Mouse (Mus musculus) spleen, postnatal 36 days (tissue): ENCODE data around the gene Ippk.

Experiments
- DNase-seq, 2 experiments: peaks; one replicate each; pipeline ENCODE4 v3.0.0; 2022; ENCODE audit warnings: low spot score in 2 of 2, mixed read lengths in 1 of 2

Gene Ippk

DNA sequence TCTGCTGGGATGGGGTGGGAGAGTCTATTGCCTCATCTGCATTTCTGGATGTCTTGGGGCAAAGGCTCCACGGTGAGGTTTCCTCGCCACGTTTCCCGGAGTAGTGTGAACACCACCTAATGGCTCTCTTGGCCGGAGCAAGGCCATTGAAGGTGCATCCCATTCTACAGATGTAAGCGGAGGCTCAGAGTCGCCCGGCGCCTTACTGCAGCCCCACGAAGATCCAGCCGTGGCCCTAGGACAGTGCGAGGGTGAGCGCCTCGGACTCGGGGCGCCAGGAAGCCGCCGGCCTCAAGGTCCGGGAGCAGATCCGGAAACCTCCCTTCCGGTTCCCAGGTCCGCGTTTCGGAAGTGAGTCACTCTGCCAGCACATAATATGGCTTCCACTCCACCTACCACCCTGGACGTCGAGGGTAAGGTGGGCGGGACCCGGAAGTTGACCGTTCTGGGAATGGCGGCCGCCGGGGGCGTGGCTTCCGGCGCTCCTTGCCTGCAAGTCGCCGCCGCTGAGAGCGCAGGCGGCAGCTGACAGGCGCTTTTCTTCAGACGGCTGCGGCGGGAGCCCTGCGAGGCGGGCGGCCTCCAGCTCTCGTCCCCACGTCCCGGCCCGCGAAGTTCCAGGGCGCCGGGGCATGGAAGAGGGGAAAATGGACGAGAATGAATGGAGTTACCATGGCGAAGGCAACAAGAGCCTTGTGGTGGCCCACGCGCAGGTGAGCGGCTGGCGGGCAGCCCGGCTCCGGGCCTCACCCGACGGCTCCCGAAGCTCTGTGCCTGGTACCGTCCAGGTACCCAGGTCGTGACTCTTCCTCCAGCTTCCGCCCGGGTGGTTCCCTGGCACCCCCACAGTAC lies at the start of gene Ippk:
Ippk (plus strand) TSS at position 496 of the 852 bp plus-strand sequence.
- peak; percentile 98 to 99 for DNase-seq

DNA sequence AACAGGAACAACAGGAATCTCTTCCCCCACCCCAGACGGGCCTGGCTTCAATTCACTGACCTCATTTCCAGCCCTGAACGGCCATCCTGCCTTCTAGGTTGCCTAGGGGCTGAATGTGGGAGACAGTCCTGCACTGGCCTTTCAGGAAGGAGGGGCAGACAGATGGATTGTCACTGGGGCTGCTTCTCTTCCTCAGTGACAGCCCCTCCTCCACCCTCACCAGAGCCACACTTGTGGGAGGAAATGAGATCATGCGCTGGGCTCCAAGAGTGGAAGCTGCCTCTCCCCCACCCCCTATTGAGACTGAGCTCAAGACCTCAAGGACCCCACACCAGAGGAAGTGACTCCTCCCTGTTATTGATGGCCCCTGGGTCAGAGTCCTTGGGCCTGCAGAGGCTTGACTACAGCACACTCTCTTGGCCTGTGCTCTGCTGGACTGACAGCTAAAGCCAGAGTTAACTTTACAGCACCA lies 49.6 kb upstream of the Ippk start:
- peak; percentile 61 to 67 for DNase-seq

DNA sequence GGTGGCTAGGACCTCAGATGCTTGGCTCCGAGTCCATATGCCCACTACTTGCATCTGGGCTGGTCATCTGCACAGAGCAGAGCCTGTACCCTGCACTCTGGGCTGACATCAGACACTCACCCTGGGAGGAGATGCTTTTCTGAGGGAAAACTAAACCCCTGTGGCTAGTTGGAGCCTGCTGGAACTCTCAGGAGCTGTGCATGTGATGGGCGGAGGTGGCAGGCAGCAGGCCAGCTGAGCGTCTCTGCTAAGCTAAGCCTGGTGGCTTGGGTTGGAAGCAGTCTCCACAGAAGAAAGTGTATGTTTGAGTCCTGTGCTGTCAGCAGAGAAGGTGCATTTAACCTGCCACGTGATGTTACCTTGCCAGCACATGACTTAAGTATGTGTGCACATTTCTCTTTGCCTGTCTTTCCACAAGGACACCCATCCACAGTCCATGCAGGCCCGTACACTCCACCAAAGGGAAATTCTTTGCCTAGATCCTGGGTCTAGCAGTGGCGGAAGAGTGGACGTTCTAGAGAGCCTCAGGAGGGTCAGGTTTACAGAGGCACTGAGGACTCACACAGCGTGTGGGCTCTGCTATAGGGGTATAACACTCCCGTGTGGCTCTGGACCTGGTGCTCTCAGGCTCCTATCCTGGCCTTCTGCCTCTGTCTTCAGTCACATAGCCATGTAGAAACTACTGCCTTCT lies 48.5 kb upstream of the Ippk start:
- no peak for DNase-seq

- no peak for DNase-seq
Observed at GRCm38 (mm10) chr13:49374304-49374703, 46.7 kb upstream of the Ippk start.

DNA sequence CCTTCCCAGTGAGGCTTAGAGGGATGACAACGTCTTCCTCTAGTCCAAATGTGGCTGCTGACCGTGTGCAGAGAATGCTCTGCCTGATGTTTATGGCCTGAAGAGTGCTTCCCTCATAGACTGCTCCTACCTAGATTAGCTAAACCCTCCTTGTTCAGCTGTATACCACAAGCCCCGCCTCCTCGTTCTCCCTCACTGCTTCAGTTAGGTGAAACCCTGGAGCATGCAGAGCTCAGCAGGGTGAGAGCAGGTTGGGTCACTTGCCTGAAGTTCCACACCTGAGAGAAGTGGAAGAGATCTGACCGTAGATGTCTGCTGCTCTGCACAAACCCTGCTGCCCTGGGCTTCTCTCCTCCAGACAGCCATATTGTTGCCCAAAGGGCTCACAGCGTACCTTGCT lies 46.3 kb upstream of the Ippk start:
- no peak for DNase-seq

DNA sequence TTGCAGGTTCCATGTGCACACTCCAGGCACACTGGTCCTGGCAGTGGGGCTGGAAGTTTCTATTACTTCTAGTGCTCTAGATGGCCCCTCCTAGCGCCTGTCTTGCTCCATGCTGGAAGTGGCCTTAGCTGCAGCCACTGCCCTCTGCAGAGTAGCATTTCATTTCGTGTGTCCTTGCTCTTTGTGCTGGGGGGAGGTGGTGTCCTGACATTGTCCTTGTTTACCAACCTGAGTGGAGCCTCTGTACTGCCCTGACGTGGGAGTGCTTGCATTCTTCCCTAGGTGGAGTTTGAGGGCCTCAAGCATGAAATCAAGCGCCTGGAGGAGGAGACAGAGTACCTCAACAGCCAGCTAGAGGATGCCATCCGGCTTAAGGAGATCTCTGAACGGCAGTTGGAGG lies 43.4 kb upstream of the Ippk start:
- no peak for DNase-seq

DNA sequence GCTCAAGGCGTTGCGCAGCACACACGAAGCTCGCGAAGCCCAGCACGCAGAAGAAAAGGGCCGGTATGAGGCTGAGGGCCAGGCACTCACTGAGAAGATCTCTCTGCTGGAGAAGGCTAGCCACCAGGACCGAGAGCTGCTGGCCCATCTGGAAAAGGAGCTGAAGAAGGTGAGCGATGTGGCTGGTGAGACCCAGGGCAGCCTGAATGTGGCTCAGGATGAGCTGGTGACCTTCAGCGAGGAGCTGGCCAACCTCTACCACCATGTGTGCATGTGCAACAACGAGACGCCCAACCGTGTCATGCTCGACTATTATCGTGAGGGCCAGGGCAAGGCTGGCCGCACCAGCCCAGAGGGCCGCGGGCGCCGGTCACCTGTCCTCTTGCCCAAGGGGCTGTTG lies 41.7 kb upstream of the Ippk start:
- no peak for DNase-seq

DNA sequence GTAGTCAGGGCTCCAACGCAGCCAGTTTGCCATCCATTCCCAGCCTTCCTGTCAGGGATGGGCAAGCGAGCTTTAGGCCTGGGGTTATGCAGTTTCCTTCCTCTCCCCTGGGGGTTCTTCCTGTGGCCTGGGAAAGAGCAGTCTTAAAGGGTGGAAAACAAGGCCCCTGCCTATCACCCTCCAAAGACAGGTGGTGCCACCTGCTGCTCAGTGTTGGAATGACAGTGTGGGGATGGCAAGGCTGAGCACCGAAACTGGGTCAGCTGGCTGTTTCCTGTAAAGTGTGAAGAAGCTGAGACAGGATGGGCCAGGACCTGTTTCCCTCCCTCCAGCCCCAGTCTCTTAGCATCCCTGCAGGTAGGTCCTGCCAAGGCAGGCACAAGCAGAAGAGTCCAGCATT lies 39.8 kb upstream of the Ippk start:
- DNase-seq: peak; percentile 72 to 75

- DNase-seq: no peak
Observed at GRCm38 (mm10) chr13:49382997-49383396, 38.1 kb upstream of the Ippk start.

DNA sequence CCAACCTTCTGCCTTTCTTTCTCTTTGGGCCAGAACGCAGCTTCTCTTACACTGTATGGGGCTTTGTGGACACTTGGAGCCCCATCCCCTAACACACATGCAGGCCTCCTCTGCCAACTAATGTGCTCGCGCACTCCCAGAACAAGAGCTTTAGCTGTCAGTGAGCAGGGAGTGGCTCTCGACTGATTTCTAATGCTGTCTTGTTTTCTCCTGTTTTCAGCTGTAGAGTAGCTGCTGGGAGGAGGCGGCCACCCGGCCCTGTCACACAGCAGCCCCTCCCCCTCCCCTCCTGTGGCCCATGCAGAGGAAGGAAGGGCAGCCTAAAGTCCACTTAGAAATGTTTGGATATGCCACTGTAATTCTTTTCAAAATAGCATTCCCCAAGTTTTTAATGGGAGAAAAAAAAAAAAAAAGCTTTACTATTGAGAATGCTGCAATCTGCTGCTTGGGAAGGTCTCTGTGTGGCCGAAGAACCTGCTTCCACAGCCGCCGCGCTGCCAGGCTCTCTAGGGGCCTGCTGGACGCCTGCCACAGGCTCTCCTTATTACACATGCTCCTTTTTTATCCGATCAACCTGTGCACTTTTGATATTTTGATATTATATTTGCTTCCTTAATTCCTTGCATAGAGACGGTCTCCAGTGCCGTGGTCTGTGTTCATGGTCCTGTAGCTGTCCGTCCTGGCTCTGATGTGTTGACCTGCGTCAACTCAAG lies 36.1 kb upstream of the Ippk start:
- no peak for DNase-seq

GRCm38 (mm10) chr13:49391374-49391773 lies 29.7 kb upstream of the Ippk start:
- DNase-seq: no peak

DNA sequence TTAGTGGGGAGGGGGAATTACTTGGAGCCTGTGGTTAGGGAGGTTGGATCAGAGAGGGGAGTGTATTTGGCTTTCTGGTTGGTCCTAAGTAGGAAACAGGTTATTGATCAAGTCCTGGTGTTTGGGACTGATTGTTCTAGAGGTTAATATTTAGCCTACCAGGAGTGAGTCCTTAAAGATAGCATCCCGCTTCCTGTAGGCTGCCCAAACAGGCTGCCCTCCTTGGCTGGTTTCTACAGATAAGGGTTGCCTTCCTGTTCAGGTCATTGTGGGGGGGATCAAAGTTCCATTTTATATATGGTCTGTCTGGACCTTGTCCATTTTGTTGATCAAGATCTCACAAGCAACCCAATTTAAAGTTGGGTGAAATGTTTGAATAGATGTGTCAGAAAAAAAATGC lies 27.5 kb upstream of the Ippk start:
- no peak for DNase-seq

GRCm38 (mm10) chr13:49394886-49395447 lies 26.1 kb upstream of the Ippk start:
- no peak for DNase-seq

DNA sequence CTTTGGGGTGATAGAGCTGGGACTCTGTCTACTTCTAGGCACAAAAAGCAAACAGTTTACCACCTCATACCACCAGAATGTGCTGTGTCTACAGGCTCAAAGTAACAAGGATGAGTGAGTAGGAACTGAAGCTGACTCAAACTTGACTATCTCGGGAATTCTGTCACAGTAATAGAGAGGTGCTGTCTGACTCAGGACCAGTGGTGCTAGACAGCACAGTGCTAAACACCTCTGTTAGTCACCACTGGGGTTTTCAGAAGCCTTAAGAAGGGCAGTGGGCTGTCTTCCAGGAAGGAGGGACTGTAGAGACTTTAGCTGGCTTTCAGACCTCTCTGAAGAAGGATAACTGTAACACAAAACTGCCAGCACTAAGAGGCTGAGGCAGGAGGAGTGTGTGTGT lies 24.3 kb upstream of the Ippk start:
- no peak for DNase-seq

DNA sequence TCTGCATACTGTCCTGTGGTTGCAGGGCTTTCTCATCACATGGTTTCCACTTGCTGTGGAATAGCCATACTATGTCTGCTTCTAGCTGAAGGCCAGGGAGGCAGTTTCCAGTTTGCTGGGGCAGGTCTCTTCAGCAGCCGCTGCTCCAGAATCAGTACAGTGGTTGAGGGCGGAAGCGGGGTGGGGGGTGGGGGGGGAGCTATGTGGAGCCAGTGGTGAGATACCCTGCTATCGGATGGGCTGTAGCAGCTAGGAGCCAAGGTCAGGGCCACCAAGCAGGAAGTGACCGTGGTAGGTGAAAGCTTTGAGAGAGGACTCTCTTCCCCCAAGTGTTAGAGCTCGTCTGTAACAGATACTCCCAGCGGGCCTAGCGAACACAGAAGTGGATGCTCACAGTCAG lies 22.9 kb upstream of the Ippk start:
- no peak for DNase-seq

DNA sequence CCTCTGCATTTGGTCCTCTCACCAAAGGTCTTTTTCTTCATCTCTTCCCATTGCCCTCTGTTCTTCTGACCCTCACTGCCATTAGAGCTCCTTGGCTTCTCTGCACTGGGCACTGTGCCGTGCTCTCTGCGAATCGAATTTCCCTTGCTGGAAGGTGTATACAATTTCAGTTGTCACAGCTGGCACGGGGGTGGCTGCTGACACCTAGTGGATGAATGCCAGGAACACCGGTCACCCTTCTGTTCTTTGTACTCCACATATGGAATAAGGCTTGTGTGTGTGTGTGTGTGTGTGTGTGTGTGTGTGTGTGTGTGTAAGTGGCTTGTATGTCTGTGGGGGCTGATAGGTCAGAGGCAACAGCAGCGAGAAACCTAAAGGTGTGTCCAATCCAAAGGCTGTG lies 20.9 kb upstream of the Ippk start:
- no peak for DNase-seq

- no peak for DNase-seq
Observed at GRCm38 (mm10) chr13:49402628-49403027, 18.4 kb upstream of the Ippk start.

DNA sequence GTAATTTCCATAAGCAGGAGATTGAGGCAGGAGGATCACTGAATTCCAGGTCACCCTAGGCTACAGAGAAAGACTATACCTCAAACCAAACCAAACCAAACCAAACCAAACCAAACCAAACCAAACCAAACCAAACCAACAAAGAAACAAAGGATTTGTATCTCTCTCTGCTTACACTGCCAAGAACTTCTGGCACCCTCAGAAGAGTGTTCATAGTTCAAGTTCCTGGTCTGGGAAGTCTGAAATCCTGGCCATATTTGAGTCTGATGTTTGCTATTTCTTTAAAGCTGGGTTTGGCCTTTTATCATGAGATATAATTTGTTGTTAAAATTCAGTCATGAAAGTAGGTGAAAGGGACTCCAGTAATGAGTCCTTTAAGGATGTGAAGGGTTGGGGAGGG lies 13.3 kb upstream of the Ippk start:
- DNase-seq: no peak

DNA sequence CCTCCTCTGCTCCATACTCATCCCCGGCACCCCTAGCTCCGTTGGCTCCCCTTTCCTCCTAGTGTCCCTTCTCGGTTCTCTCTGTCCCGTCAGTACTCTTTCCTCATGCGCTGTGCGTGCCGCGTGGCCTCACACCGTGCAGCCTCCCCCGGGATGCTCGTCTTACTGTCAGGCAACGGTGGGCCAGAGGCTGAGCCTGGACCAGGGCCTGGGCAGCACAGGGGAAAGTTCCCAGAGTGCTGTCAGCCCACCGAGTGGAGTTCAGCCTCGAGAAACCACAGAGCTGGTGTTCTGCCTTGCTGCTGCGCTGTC lies 513 bp downstream of the Ippk start:
- DNase-seq: no peak

GRCm38 (mm10) chr13:49421959-49422358 lies 910 bp downstream of the Ippk start:
- no peak for DNase-seq

- no peak for DNase-seq
Observed at GRCm38 (mm10) chr13:49426736-49427135, 5.7 kb downstream of the Ippk start.

DNA sequence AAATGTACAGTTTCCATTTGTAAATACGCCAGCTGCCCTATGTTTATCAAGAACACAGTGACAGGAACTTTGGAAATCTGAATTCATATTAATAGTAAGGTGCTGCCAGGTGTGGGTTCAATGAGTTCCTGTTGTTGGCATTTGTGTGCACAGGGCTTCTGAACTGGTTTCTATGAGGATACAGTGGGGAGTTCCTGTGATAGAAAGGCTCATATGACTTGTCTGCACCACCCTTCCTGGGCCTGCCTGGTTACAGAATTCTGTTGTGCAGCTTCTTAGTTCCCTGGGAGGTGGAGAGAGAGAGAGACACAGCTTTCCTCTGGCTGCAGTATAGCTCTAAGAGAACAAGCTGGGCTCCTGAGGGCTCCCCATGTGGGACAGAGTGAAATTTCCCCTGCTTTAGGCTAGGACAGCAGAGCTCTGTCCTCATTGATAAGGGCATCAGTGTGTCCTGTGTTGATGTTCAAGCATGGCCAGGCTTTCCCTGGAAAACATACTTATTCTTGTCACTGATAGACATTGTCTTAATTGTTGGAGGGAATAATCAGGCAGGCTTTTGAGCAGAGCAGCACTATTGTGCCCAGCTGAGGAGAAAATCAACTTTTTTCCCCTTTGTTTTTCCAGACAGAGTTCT lies 7.1 kb downstream of the Ippk start:
- DNase-seq: no peak
